Comparison of ENCODE assay signal across 9 mouse cellular contexts in genomic region chr9:62817099-62817571, GRCm38 (mm10). TPM values are rescaled to one million over a fixed set of nuclear protein-coding genes. Genes with fewer than 3 reads are reported as not detected.
A peak's percentile ranks its signal among the peaks of the same experiment; 100 is the strongest.
DNase-seq lines count a peak whose midpoint lies in the region; ATAC-seq and TF ChIP-seq lines count a peak whose summit lies in the region.
"Had no signal": no experiment of that assay in that cellular context is flagged by ENCODE, and none has a peak within 500 bp of the region (broad histone marks: within the 10 kb centered on the region; RNA-seq: fewer than 3 reads in every experiment).

No protein-coding gene starts in this region.

- intact Hi-C loops in heart, postnatal 10 days (cut with DNase I): no loop called here

- peaks cover 5% of the 10 kb centered on the region; the same call in 1 of the 2 replicates for H3K4me1 ChIP-seq in kidney, adult 2 months (ENCODE audit: control insufficient read depth, insufficient read depth, low read length)
- H3K4me1 ChIP-seq in intestine, embryonic 15.5 days (replicated peaks): 0 out of 2 replicates have a peak, but pooled peaks cover under 1% of the 10 kb centered on the region

- DNase-seq in kidney, adult 2 months: peak; percentile 17
- DNase-seq in kidney, adult 8-10 months: no peak
- peak; percentile 52 to 64 for DNase-seq in urinary bladder, postnatal 36 days (ENCODE audit: low spot score in 2 of 2)
- DNase-seq in urinary bladder, adult 2 months (ENCODE audit: low spot score): no peak
- DNase-seq in heart, postnatal 10 days: peak; percentile 82 to 84
- DNase-seq in embryo, embryonic 9.5 days (ENCODE audit: extremely low spot score): no peak
- no peak for DNase-seq in c-Kit-positive CD71-positive TER-119-positive erythroid progenitor cells, embryonic 14.5 days (ENCODE audit: low spot score)

- TF ChIP-seq CTCF in kidney, adult 2 months (conservative IDR thresholded peaks at IDR 0.05; ENCODE audit: insufficient read depth, insufficient read length, low read depth, low read length): no peak

- H3K36me3 ChIP-seq in kidney, adult 2 months (ENCODE audit: control insufficient read depth, insufficient read depth, low read length): no peaks in the 10 kb centered on the region
- H3K36me3 ChIP-seq in intestine, embryonic 15.5 days: no peaks in the 10 kb centered on the region

- H3K27ac ChIP-seq in kidney, adult 2 months (ENCODE audit: insufficient read depth, low read depth, low read length): no peak overlapping the region
- H3K27ac ChIP-seq in intestine, embryonic 15.5 days: no peak overlapping the region
- H3K27ac ChIP-seq: kidney, postnatal 0 days had no signal

- ATAC-seq in intestine, embryonic 15.5 days: no peak

- H3K9me3 ChIP-seq in intestine, embryonic 15.5 days: no peaks in the 10 kb centered on the region

- H3K4me3 ChIP-seq in kidney, adult 2 months (ENCODE audit: insufficient read depth, low read depth, low read length): no peak overlapping the region
- H3K4me3 ChIP-seq in intestine, embryonic 15.5 days (replicated peaks): no peak overlapping the region

- WGBS in kidney, adult 2 months: 71% methylated on average over 12 of the region's 12 CpGs
- 60% methylated on average over 12 of the region's 12 CpGs for WGBS in intestine, embryonic 15.5 days

- TF ChIP-seq POLR2A in kidney, adult 2 months (IDR thresholded peaks at IDR 0.05; ENCODE audit: low read depth, low read length): no peak

- H3K27me3 ChIP-seq in kidney, adult 2 months (replicated peaks; ENCODE audit: control insufficient read depth, insufficient read depth, low read length): no peaks in the 10 kb centered on the region
- no peaks in the 10 kb centered on the region for H3K27me3 ChIP-seq in intestine, embryonic 15.5 days (replicated peaks)

- H3K4me2 ChIP-seq in intestine, embryonic 15.5 days (replicated peaks): no peak overlapping the region

- no peak overlapping the region for H3K9ac ChIP-seq in intestine, embryonic 15.5 days

RNA-seq across cellular contexts. Expression of gene Fem1b, which starts 5.4 kb away (rescaled TPM):
- polyA plus RNA-seq in kidney, adult 2 months (2012; rRNA removed): 8.3 and 8.6 TPM in 2 replicates
- 12.6 and 15.2 TPM in 2 replicates for polyA plus RNA-seq in urinary bladder, adult 2 months (2012; rRNA removed)
- 10 to 100 TPM; 31.3 to 34.9 TPM for total RNA-seq in heart, postnatal 10 days (2021)
- polyA plus RNA-seq in intestine, embryonic 15.5 days (2015; fragmentation: Nextera tagmentation; extraction: Ambion mirVana): 16.2 and 16.7 TPM in 2 replicates

RNA-seq across cellular contexts. Expression of gene Cln6, which starts 21.4 kb away (rescaled TPM):
- polyA plus RNA-seq in kidney, adult 2 months (2012; rRNA removed): 94.0 and 101 TPM in 2 replicates
- polyA plus RNA-seq in urinary bladder, adult 2 months (2012; rRNA removed): 26.5 and 33.1 TPM in 2 replicates
- total RNA-seq in heart, postnatal 10 days (2021): 10 to 100 TPM; 19.7 to 23.4 TPM
- 29.6 and 30.6 TPM in 2 replicates for polyA plus RNA-seq in intestine, embryonic 15.5 days (2015; fragmentation: Nextera tagmentation; extraction: Ambion mirVana)

RNA-seq across cellular contexts. Expression of gene Calml4, which starts 40.7 kb away (rescaled TPM):
- 224 and 296 TPM in 2 replicates for polyA plus RNA-seq in kidney, adult 2 months (2012; rRNA removed)
- polyA plus RNA-seq in urinary bladder, adult 2 months (2012; rRNA removed): 25.5 and 28.4 TPM in 2 replicates
- total RNA-seq in heart, postnatal 10 days (2021): 1 to 10 TPM; 1.8 to 2.2 TPM
- polyA plus RNA-seq in intestine, embryonic 15.5 days (2015; fragmentation: Nextera tagmentation; extraction: Ambion mirVana): 193 and 202 TPM in 2 replicates

Comparison
In these comparisons a context has a peak if more than half of its experiments do, and no peak if none do; other contexts are left out.
1. DNase-seq: peak in kidney, adult 2 months (single experiment), urinary bladder, postnatal 36 days (2 of 2) and heart, postnatal 10 days (2 of 2); none in kidney, adult 8-10 months (0 of 2), urinary bladder, adult 2 months (single experiment), embryo, embryonic 9.5 days (single experiment) and c-Kit-positive CD71-positive TER-119-positive erythroid progenitor cells, embryonic 14.5 days (single experiment).